Mouse (Mus musculus) hindbrain, postnatal 0 days (tissue): ENCODE measurements around the gene Pard3. TPM values are rescaled to one million over a fixed set of nuclear protein-coding genes. Genes with fewer than 3 reads are reported as not detected.
A peak's percentile ranks its signal among the peaks of the same experiment; 100 is the strongest.

Source experiments
- ATAC-seq: fragments of 200-750 bp; cut with Nextera tagmentation; 2 replicates; pipeline ENCODE4 v1.8.0; 2017; ENCODE audit warnings: mild to moderate bottlenecking, moderate TSS enrichment, moderate library complexity
- DNase-seq: peaks from one replicate; pipeline ENCODE4 v3.0.0-alpha.2; 2015; ENCODE audit warnings: low spot score
- H3K27ac ChIP-seq: fragments of 300-500 bp; sonication (generic); 2 replicates; pipeline ENCODE4 v1.5.1; 2014; ENCODE audit warnings: mild to moderate bottlenecking
- H3K27me3 ChIP-seq: fragments of 300-500 bp; sonication (generic); 2 replicates; pipeline ENCODE4 v1.6.1; 2014; ENCODE audit warnings: low read length, mixed read lengths; ENCODE audit not compliant: insufficient read depth
- H3K36me3 ChIP-seq: fragments of 300-500 bp; sonication (generic); 2 replicates; pipeline ENCODE4 v1.6.1; 2014; ENCODE audit warnings: low read length, mixed read lengths; ENCODE audit not compliant: insufficient read depth
- H3K4me1 ChIP-seq: fragments of 300-500 bp; sonication (generic); 2 replicates; pipeline ENCODE4 v1.6.1; 2014; ENCODE audit warnings: antibody characterized with exemption, low read length, mixed read lengths; ENCODE audit not compliant: insufficient read depth
- H3K4me2 ChIP-seq: fragments of 300-500 bp; sonication (generic); 2 replicates; pipeline ENCODE4 v1.6.1; 2014; ENCODE audit warnings: low read depth, mild to moderate bottlenecking, low read length, moderate library complexity, mixed read lengths
- H3K4me3 ChIP-seq: fragments of 300-500 bp; sonication (generic); 2 replicates; pipeline ENCODE4 v1.5.1; 2014; ENCODE audit warnings: low read length
- H3K9ac ChIP-seq: fragments of 300-500 bp; sonication (generic); replicated peaks from 2 replicates; pipeline ENCODE4 v1.6.1; 2014; ENCODE audit warnings: mild to moderate bottlenecking, low read length, moderate library complexity, mixed read lengths
- H3K9me3 ChIP-seq: fragments of 300-500 bp; sonication (generic); 2 replicates; pipeline ENCODE4 v1.6.1; 2016; ENCODE audit warnings: low read length, mixed read lengths
- CTCF ChIP-seq: IDR thresholded peaks from 2 replicates; pipeline ENCODE4 v1.5.1; 2016; ENCODE audit warnings: antibody characterized with exemption, control low read depth, low read depth
- WGBS: fragments of 180-500 bp; shearing (Covaris S2); extraction: QIAGEN DNeasy Blood & Tissue Kit; methylation state at CpG from one replicate; pipeline ENCODE4 v1.1.7; 2014; 5-methylcytosine and 5-hydroxymethylcytosine counted together
- polyA plus RNA-seq: library from polyadenylated mRNA; unstranded; fragments of >200 nt; fragmentation: Nextera tagmentation; extraction: Ambion mirVana; gene quantifications from 2 replicates; pipeline ENCODE4 v1.2.1, GENCODE M21; 2015
- total RNA-seq: library from RNA; depleted of rRNA; stranded (reverse); fragments of >200 nt; gene quantifications from 2 replicates; pipeline ENCODE4 v1.2.3, GENCODE M21; 2014

The Pard3 gene
- total and polyA plus RNA-seq, 2 experiments from 2014 or later = 11.9 to 29.3 TPM

DNA sequence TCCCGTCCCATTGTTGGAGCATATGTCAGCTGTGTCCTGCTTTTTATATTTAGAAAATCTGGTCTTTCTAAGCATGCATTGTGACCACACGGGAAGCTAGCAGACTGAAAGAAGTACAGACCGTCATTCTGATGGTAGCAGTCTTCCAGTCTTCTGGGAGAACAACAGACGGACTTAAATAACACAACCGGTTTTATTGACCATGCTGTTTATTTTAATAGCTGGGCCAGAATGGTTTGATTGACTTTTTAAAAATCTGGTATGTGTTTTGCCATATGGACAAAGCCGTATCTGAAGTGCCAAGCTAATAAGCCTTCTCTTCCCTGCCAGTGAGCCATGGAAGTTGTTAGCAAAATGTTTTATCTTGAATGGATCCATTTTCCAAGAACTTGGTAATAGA lies 428.3 kb downstream of the Pard3 start:
- Histone ChIP-seq H3K4me1 (no peaks in the 10 kb centered on the region), H3K4me3 (no peak overlapping the region), H3K9me3 (no peaks in the 10 kb centered on the region), H3K4me2 (no peak overlapping the region), H3K27me3 (no peaks in the 10 kb centered on the region), H3K9ac (no peak overlapping the region), H3K36me3 (no peaks in the 10 kb centered on the region), H3K27ac (no peak overlapping the region)
- ATAC-seq (no peak), DNase-seq (no peak)
- no peak for TF ChIP-seq CTCF
- 48% methylated on average over 6 of the region's 6 CpGs for WGBS

DNA sequence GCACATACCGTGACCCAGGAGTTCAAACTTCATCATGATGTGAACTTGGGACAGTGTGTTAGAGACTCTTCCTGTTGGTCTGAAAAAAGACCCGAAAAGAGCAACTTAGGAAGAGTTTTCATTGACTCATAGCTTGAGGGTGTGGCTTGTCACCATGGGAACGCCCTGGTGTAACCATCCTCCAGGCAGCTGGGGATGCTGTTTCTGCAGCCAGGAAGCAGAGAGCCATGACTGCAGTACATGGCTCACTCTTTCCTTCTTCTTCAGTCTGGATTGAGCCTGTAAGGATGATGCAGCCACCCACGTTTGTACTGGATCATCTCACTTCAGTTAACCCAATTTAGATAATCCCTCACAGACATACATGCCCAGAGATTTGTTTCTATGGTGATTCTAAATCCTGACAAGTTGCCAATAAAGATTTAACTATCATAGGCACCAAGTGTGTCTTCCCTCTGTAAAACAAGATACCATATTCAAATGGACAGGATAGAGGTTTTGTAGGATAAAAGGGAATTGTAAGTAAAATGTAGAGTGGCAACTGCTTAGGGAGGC lies 431.6 kb downstream of the Pard3 start:
- no peak for DNase-seq

DNA sequence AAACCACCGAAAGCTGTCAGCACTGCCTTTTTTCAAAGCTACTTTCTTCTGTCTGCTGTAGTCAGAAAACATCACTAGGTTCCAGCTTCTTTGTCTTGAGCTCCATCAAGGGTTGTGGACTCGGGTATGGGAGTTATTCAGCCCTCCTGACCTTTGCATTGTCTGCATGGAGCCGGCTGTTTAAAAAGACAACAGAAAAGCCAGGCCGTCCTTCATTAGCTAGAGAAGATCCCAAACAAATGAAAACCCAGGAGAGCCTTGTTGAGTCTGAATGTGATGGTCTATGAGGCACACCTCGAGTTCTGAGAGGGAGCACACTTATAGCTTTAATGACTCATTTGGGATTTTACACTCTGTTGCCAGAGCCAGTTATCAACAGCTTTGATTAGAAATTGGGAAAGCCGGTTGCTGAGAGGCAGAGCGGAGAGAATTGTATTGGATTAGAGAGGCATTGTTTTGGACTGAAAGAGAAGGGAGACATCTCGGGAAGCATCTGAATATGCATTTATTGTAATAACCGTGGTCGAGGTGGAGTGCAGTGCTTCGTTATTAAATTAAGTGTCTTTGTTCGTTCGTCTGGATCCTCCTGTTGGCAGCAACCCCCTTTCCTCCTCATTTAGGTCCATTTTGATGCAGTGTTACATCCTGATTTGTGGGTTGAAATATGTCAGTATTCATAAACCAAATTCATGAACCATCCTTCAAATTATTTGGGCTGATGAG lies 435.5 kb downstream of the Pard3 start:
- Histone ChIP-seq H3K4me2 (no peak overlapping the region; the same call in 1 of the 2 replicates), H3K9me3 (no peaks in the 10 kb centered on the region), H3K9ac (no peak overlapping the region), H3K4me1 (peaks cover 4% of the 10 kb centered on the region; the same call in 1 of the 2 replicates), H3K27me3 (no peaks in the 10 kb centered on the region), H3K27ac (no peak overlapping the region), H3K36me3 (no peaks in the 10 kb centered on the region), H3K4me3 (no peak overlapping the region)
- DNase-seq = peak; percentile 17
- ATAC-seq = no peak
- TF ChIP-seq CTCF = no peak
- WGBS = 19% methylated on average over 13 of the region's 13 CpGs

More for the DNA sequence above, 431.6 kb downstream of the Pard3 start:
- Histone ChIP-seq H3K4me2 (no peak overlapping the region), H3K27ac (no peak overlapping the region), H3K9me3 (no peaks in the 10 kb centered on the region), H3K9ac (no peak overlapping the region), H3K27me3 (no peaks in the 10 kb centered on the region), H3K36me3 (no peaks in the 10 kb centered on the region), H3K4me1 (peaks cover 2% of the 10 kb centered on the region; the same call in 1 of the 2 replicates), H3K4me3 (no peak overlapping the region)
- WGBS = 57% methylated on average over 4 of the region's 4 CpGs
- ATAC-seq = 0 out of 2 replicates have a peak, but pooled peaks have one; percentile 32
- no peak for TF ChIP-seq CTCF

DNA sequence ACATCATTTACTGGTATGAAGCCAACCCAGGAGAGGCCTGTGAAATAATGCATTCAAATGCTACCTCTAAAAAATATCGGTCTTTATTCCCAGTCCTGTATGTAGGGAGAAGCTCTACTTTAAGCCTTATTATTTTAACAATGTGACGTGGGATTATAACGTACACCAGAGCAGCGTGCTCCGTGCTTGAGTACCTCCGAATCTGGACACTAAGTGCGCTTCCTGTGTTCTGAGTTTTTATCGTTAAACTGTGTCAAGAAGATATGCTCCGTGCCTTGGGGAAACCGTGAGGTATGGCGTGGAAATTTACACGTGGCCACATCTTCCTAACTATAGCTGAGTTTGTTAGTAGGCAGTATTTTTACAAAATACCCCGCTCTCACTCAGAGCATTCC lies 436.0 kb downstream of the Pard3 start:
- no peak for ATAC-seq
- no peaks in the 10 kb centered on the region for H3K36me3 ChIP-seq
- no peak for TF ChIP-seq CTCF
- H3K4me2 ChIP-seq = peak overlapping the region; percentile 34
- WGBS = 50% methylated on average over 13 of the region's 13 CpGs
- H3K9me3 ChIP-seq = no peaks in the 10 kb centered on the region
- no peak overlapping the region for H3K9ac ChIP-seq
- peaks cover 4% of the 10 kb centered on the region; the same call in 1 of the 2 replicates for H3K4me1 ChIP-seq
- H3K27me3 ChIP-seq = no peaks in the 10 kb centered on the region
- no peak overlapping the region for H3K27ac ChIP-seq
- no peak overlapping the region for H3K4me3 ChIP-seq
- DNase-seq = no peak

DNA sequence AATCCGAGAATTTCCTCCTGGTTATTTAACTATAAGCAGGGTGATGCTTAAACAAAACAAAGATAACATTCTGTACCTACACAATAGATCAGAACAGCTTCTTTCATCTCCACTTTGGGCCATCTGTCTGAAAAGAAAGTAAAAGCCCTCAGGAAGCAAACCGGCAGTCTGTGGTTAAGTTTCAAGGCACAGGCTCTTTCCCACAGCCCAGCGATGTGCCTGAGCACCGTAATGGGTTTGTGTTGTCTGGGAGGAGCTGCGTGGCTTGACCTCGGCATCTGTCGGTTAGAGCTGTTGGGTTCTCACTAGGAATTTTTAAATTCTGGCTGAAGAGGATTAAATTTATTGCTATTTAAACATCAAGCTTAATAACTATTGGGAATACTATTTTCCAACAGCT lies 436.5 kb downstream of the Pard3 start:
- Histone ChIP-seq H3K27ac (no peak overlapping the region), H3K9ac (no peak overlapping the region), H3K27me3 (no peaks in the 10 kb centered on the region), H3K4me3 (no peak overlapping the region), H3K4me1 (peaks cover 4% of the 10 kb centered on the region; the same call in 1 of the 2 replicates), H3K36me3 (no peaks in the 10 kb centered on the region), H3K9me3 (no peaks in the 10 kb centered on the region), H3K4me2 (peak overlapping the region; percentile 34)
- DNase-seq = peak; percentile 42
- 9% methylated on average over 7 of the region's 7 CpGs for WGBS
- ATAC-seq = no peak
- TF ChIP-seq CTCF = no peak

DNA sequence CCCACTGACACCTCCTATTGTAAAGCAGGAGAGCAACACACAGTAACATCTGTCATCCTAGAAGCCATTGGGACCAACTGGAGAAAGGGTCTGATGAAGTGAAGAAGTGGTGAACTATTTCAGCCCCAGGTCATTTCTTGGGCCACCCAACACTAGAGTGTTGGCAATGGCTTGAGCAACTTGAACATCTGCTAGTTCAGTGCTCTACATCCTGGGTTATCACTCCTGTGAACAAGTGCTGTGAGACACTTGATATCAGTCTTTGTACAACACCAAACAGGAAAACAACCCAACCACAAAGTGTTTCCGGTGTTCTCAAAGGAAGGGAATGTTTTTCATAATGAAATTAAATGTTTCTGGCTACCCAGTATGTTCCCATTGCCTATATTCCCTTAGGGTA lies 438.1 kb downstream of the Pard3 start:
- no peaks in the 10 kb centered on the region for H3K36me3 ChIP-seq
- H3K4me3 ChIP-seq = no peak overlapping the region
- ATAC-seq (no peak), DNase-seq (no peak)
- H3K27me3 ChIP-seq = no peaks in the 10 kb centered on the region
- no peaks in the 10 kb centered on the region for H3K9me3 ChIP-seq
- WGBS = 89% methylated on average over 1 of the region's 1 CpGs
- no peak for TF ChIP-seq CTCF
- H3K27ac ChIP-seq = no peak overlapping the region
- no peak overlapping the region for H3K4me2 ChIP-seq
- no peak overlapping the region for H3K9ac ChIP-seq
- peaks cover 4% of the 10 kb centered on the region; the same call in 1 of the 2 replicates for H3K4me1 ChIP-seq

DNA sequence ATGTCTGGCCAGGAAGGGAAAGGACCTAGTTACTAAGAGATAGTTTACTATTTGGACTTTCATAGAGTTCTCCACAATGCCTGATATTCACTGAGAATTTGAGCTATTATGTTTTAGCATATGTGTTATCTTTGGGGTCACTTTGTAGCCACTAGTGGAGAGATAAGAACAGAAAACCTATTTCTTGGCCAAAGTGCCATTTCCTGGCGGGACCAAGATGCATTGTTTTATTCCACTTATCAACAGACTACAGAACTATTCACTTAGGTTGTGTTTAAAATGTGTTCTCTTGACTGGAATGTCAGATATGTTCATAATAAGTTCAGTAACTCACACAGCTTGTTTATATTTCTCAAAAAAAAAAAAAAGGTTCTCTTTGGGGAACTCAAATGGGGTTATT lies 441.6 kb downstream of the Pard3 start:
- H3K36me3 ChIP-seq = no peaks in the 10 kb centered on the region
- WGBS = 96% methylated on average over 1 of the region's 1 CpGs
- no peak for DNase-seq
- no peak overlapping the region for H3K27ac ChIP-seq
- H3K27me3 ChIP-seq = no peaks in the 10 kb centered on the region
- no peak overlapping the region for H3K4me2 ChIP-seq
- no peak overlapping the region for H3K4me3 ChIP-seq
- no peak overlapping the region for H3K9ac ChIP-seq
- no peak for TF ChIP-seq CTCF
- no peaks in the 10 kb centered on the region for H3K9me3 ChIP-seq
- H3K4me1 ChIP-seq = 0 out of 2 replicates have a peak, but pooled peaks cover 3% of the 10 kb centered on the region
- no peak for ATAC-seq
